Mouse (Mus musculus) midbrain, embryonic 10.5 days (tissue): ENCODE results near the gene Skap1. TPM values are rescaled to one million over a fixed set of nuclear protein-coding genes. Genes with fewer than 3 reads are reported as not detected.

Experiments used
- DNase-seq: peaks from one replicate; pipeline ENCODE4 v3.0.0-alpha.2; 2017; ENCODE audit warnings: low spot score
- H3K27ac ChIP-seq: fragments of 300-500 bp; sonication (generic); replicated peaks from 2 replicates; pipeline ENCODE4 v1.5.1; 2016; ENCODE audit warnings: mild to moderate bottlenecking
- H3K27me3 ChIP-seq: fragments of 300-500 bp; sonication (generic); 2 replicates; pipeline ENCODE4 v1.6.1; 2016; ENCODE audit warnings: low read depth, mild to moderate bottlenecking; ENCODE audit not compliant: poor library complexity, severe bottlenecking
- H3K36me3 ChIP-seq: fragments of 300-500 bp; sonication (generic); 2 replicates; pipeline ENCODE4 v1.6.1; 2016; ENCODE audit warnings: mild to moderate bottlenecking, moderate library complexity
- H3K4me1 ChIP-seq: fragments of 300-500 bp; sonication (generic); 2 replicates; pipeline ENCODE4 v1.6.1; 2016
- H3K4me3 ChIP-seq: fragments of 300-500 bp; sonication (generic); 2 replicates; pipeline ENCODE4 v1.5.1; 2016; ENCODE audit warnings: mild to moderate bottlenecking, moderate library complexity
- H3K9me3 ChIP-seq: fragments of 300-500 bp; sonication (generic); replicated peaks from 2 replicates; pipeline ENCODE4 v1.6.1; 2016; ENCODE audit warnings: mild to moderate bottlenecking
- WGBS: fragments of 180-500 bp; shearing (Covaris S2); methylation state at CpG from one replicate; pipeline ENCODE4 v1.1.7; 2016; 5-methylcytosine and 5-hydroxymethylcytosine counted together
- polyA plus RNA-seq: library from polyadenylated mRNA; unstranded; fragments of >200 nt; fragmentation: Nextera tagmentation; extraction: Ambion mirVana; gene quantifications from 2 replicates; pipeline ENCODE4 v1.2.1, GENCODE M21; 2016

Skap1 gene
- polyA plus RNA-seq, 1 experiment from 2014 or later = 1.8 TPM

- H3K9me3 ChIP-seq = no peaks in the 10 kb centered on the region
- H3K36me3 ChIP-seq = peaks cover 90% of the 10 kb centered on the region
- no peak overlapping the region for H3K27ac ChIP-seq
- H3K4me3 ChIP-seq = no peak overlapping the region
- DNase-seq = no peak
- no peaks in the 10 kb centered on the region for H3K27me3 ChIP-seq
- WGBS = 95% methylated on average over 13 of the region's 13 CpGs
- H3K4me1 ChIP-seq = peaks cover 25% of the 10 kb centered on the region
These were observed 331.1 kb downstream of the Skap1 start for GRCm38 (mm10) chr11:96795491-96795890.

- WGBS = 98% methylated on average over 2 of the region's 2 CpGs
- H3K27ac ChIP-seq = no peak overlapping the region
- no peaks in the 10 kb centered on the region for H3K9me3 ChIP-seq
- peaks cover 91% of the 10 kb centered on the region for H3K36me3 ChIP-seq
- no peak for DNase-seq
- H3K27me3 ChIP-seq = no peaks in the 10 kb centered on the region
- no peak overlapping the region for H3K4me3 ChIP-seq
- H3K4me1 ChIP-seq = peaks cover 19% of the 10 kb centered on the region
These were observed 331.7 kb downstream of the Skap1 start for GRCm38 (mm10) chr11:96796081-96796480.

- Histone ChIP-seq H3K27me3 (no peaks in the 10 kb centered on the region), H3K36me3 (peaks cover 91% of the 10 kb centered on the region), H3K4me3 (no peak overlapping the region), H3K9me3 (no peaks in the 10 kb centered on the region), H3K27ac (no peak overlapping the region), H3K4me1 (peaks cover 14% of the 10 kb centered on the region)
- WGBS = 80% methylated on average over 1 of the region's 1 CpGs
- DNase-seq = no peak
These were observed 332.2 kb downstream of the Skap1 start for GRCm38 (mm10) chr11:96796586-96796985.

- 91% methylated on average over 2 of the region's 2 CpGs for WGBS
- no peak overlapping the region for H3K27ac ChIP-seq
These were observed 335.1 kb downstream of the Skap1 start for GRCm38 (mm10) chr11:96799511-96799910.

GRCm38 (mm10) chr11:96805606-96806005, 341.2 kb downstream of the Skap1 start:
- no peak for DNase-seq
- Histone ChIP-seq H3K36me3 (peaks cover 99% of the 10 kb centered on the region), H3K27ac (no peak overlapping the region), H3K4me3 (no peak overlapping the region), H3K9me3 (no peaks in the 10 kb centered on the region), H3K27me3 (no peaks in the 10 kb centered on the region), H3K4me1 (no peaks in the 10 kb centered on the region)
- 88% methylated on average over 5 of the region's 5 CpGs for WGBS

More at GRCm38 (mm10) chr11:96799511-96799910, 335.1 kb downstream of the Skap1 start:
- H3K9me3 ChIP-seq = no peaks in the 10 kb centered on the region
- DNase-seq = no peak
- H3K27me3 ChIP-seq = no peaks in the 10 kb centered on the region
- no peak overlapping the region for H3K4me3 ChIP-seq
- H3K36me3 ChIP-seq = peaks cover 98% of the 10 kb centered on the region
- H3K4me1 ChIP-seq = no peaks in the 10 kb centered on the region

GRCm38 (mm10) chr11:96808066-96808465, 343.7 kb downstream of the Skap1 start:
- Histone ChIP-seq H3K27ac (no peak overlapping the region), H3K4me1 (no peaks in the 10 kb centered on the region), H3K36me3 (peaks cover 100% of the 10 kb centered on the region), H3K27me3 (no peaks in the 10 kb centered on the region), H3K4me3 (no peak overlapping the region), H3K9me3 (no peaks in the 10 kb centered on the region)
- WGBS = 83% methylated on average over 1 of the region's 1 CpGs
- DNase-seq = no peak

Other genes starting within 250 kb of the Skap1 start
- not detected in 2 replicates for gene Hoxb9, start 193.1 kb upstream of the Skap1 start, polyA plus RNA-seq
- gene Hoxb8, start 182.7 kb upstream of the Skap1 start, polyA plus RNA-seq = not detected in 2 replicates
- gene Hoxb7, start 178.0 kb upstream of the Skap1 start, polyA plus RNA-seq = not detected in 2 replicates
- not detected in 2 replicates for gene Hoxb6, start 172.1 kb upstream of the Skap1 start, polyA plus RNA-seq
- not detected in 2 replicates for gene Hoxb5, start 161.3 kb upstream of the Skap1 start, polyA plus RNA-seq
- not detected in 2 replicates for gene Hoxb4, start 146.3 kb upstream of the Skap1 start, polyA plus RNA-seq
- not detected in 2 replicates for gene Hoxb3, start 141.3 kb upstream of the Skap1 start, polyA plus RNA-seq
- 0.10 TPM in 1 of 2 replicates, not detected in the other for gene Hoxb2, start 114.1 kb upstream of the Skap1 start, polyA plus RNA-seq
- 0.15 TPM in 1 of 2 replicates, not detected in the other for gene Hoxb1, start 98.8 kb upstream of the Skap1 start, polyA plus RNA-seq